Mouse (Mus musculus): ENCODE results near the gene Tmem82. TPM values are rescaled to one million over a fixed set of nuclear protein-coding genes. Genes with fewer than 3 reads are reported as not detected.

Tmem82 gene
- polyA plus RNA-seq, 1 experiment from 2014 or later: 5.3 TPM

DNA sequence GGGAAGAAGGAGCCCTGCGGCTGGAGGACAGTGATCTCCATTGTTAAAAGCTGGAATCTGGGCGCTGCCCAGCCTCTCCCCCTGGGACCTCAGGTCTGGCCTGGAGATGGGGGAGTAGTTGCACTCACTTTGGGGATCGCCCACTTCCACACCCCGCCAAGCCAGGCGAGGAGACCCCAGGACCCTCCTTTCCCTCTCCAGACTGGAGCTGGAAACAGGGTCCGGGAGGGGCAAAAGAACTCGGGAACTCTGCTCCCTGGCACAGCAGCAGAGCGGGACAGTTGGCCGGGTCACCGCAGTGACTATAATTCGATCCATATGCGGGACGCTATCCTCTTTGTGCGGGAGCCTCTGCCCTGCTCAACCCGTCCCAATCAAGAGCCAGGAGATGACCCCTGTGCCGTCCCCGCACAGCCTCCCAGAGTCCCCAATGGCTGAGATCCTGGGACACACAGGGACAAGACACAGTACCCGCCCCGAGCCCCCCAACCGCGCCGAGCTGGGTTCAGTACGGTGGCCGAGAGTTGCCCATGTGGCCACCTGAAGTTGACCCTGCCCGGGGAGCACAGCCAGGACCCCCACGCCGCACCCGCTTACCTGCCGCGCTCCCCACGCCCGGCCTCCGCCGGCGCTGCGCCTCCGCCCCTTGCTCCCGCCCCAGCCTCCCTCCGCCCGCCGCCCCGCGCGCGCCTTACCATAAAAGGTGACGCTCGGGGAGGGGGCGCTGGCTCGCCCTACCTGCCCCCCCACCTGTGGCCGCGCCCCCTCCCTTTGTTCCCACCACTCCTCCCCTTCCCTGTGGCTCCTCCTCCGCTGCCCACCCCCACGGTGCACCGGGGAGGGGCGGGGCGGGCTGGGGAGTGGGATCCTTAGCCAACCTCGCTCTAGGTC lies 18.9 kb downstream of the Tmem82 start:
- H3K4me1 ChIP-seq (ENCODE audit: control insufficient read depth, low read depth, low read length): no peaks in the 10 kb centered on the region; the same call in 1 of the 2 replicates
- no peaks in the 10 kb centered on the region for H3K9me3 ChIP-seq (replicated peaks; ENCODE audit: control insufficient read depth, low read length)
- peak overlapping the region; percentile 54 for H3K4me2 ChIP-seq (ENCODE audit: low read depth, low read length)
- 2% methylated on average over 45 of the region's 57 CpGs for WGBS (ENCODE audit: insufficient replicate concordance)
- peak overlapping the region; percentile 48 for H3K4me3 ChIP-seq (ENCODE audit: low read depth, low read length)
- H3K36me3 ChIP-seq (ENCODE audit: control insufficient read depth, insufficient read depth): no peaks in the 10 kb centered on the region
- peaks cover 35% of the 10 kb centered on the region for H3K27me3 ChIP-seq (ENCODE audit: control insufficient read depth, insufficient read depth, low read depth, low read length)
- ATAC-seq (ENCODE audit: low read depth): peak; percentile 8
- H3K27ac ChIP-seq (ENCODE audit: low read length): no peak overlapping the region
- no peak overlapping the region for H3K9ac ChIP-seq (ENCODE audit: low read depth, low read length)

- Histone ChIP-seq H3K4me3 (ENCODE audit: low read depth, low read length) (peak overlapping the region; percentile 48), H3K27ac (ENCODE audit: low read length) (no peak overlapping the region), H3K9me3 (replicated peaks; ENCODE audit: control insufficient read depth, low read length) (no peaks in the 10 kb centered on the region), H3K4me2 (ENCODE audit: low read depth, low read length) (peak overlapping the region; percentile 54), H3K4me1 (ENCODE audit: control insufficient read depth, low read depth, low read length) (no peaks in the 10 kb centered on the region; the same call in 1 of the 2 replicates), H3K27me3 (ENCODE audit: control insufficient read depth, insufficient read depth, low read depth, low read length) (peaks cover 35% of the 10 kb centered on the region), H3K36me3 (ENCODE audit: control insufficient read depth, insufficient read depth) (no peaks in the 10 kb centered on the region), H3K9ac (ENCODE audit: low read depth, low read length) (no peak overlapping the region)
- whole genome bisulfite sequencing (ENCODE audit: insufficient replicate concordance): 2% methylated on average over 9 of the region's 9 CpGs
- 0 out of 2 replicates have a peak, but pooled peaks have one; percentile 8 for ATAC-seq (ENCODE audit: low read depth)
These were observed 19.6 kb downstream of the Tmem82 start for GRCm38 (mm10) chr4:141598894-141599250.

- peak overlapping the region; percentile 2; the same call in 1 of the 2 replicates for H3K4me2 ChIP-seq (ENCODE audit: low read depth, low read length)
- WGBS (ENCODE audit: insufficient replicate concordance): 2% methylated on average over 19 of the region's 19 CpGs
- no peak overlapping the region for H3K27ac ChIP-seq (ENCODE audit: low read length)
- H3K4me3 ChIP-seq (ENCODE audit: low read depth, low read length): no peak overlapping the region
- peaks cover 35% of the 10 kb centered on the region for H3K27me3 ChIP-seq (ENCODE audit: control insufficient read depth, insufficient read depth, low read depth, low read length)
- no peaks in the 10 kb centered on the region for H3K36me3 ChIP-seq (ENCODE audit: control insufficient read depth, insufficient read depth)
- H3K4me1 ChIP-seq (ENCODE audit: control insufficient read depth, low read depth, low read length): no peaks in the 10 kb centered on the region; the same call in 1 of the 2 replicates
- ATAC-seq (ENCODE audit: low read depth): 0 out of 2 replicates have a peak, but pooled peaks have one; percentile 27
- H3K9me3 ChIP-seq (replicated peaks; ENCODE audit: control insufficient read depth, low read length): no peaks in the 10 kb centered on the region
- no peak overlapping the region for H3K9ac ChIP-seq (ENCODE audit: low read depth, low read length)
These were observed 20.1 kb downstream of the Tmem82 start for GRCm38 (mm10) chr4:141598199-141598893.

GRCm38 (mm10) chr4:141596700-141597328 lies 21.6 kb downstream of the Tmem82 start:
- H3K4me3 ChIP-seq (ENCODE audit: low read depth, low read length): no peak overlapping the region
- H3K27ac ChIP-seq (ENCODE audit: low read length): no peak overlapping the region
- no peak overlapping the region for H3K4me2 ChIP-seq (ENCODE audit: low read depth, low read length)
- H3K36me3 ChIP-seq (ENCODE audit: control insufficient read depth, insufficient read depth): no peaks in the 10 kb centered on the region
- H3K9ac ChIP-seq (ENCODE audit: low read depth, low read length): no peak overlapping the region
- no peak for ATAC-seq (ENCODE audit: low read depth)
- H3K9me3 ChIP-seq (replicated peaks; ENCODE audit: control insufficient read depth, low read length): no peaks in the 10 kb centered on the region
- WGBS (ENCODE audit: insufficient replicate concordance): 54% methylated on average over 8 of the region's 8 CpGs
- peaks cover 35% of the 10 kb centered on the region for H3K27me3 ChIP-seq (ENCODE audit: control insufficient read depth, insufficient read depth, low read depth, low read length)
- no peaks in the 10 kb centered on the region; the same call in 1 of the 2 replicates for H3K4me1 ChIP-seq (ENCODE audit: control insufficient read depth, low read depth, low read length)

DNA sequence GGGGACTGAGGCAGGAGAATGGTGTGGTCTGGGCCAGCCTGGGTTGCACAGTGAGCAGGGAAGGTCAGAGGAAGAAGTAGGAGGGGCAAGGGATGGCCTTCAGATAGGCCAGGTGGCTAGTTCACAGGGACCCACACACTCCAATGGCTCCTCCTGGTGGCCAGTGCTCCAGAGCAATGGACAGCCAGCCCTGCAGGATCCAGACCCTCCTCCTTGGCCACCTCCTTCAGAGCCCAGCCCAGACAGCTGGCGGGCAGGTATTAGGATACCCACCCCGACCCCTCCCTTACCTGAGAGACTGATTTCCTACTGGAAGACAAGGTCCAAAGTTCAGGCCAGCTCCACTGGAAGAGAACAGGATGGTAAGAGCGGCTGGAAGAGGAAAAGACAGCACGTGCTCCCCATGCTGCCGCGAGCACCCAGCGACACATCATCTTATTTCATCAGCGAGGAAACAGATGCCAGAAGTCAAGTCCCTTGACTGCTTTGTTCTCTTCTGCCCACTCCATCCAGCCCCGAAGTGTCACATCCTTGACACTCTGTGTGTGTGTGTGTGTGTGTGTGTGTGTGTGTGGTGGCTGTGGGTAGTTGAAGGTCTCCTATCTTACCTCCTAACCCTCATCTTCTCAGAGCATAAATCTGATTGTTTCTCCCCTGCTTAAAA lies 22.7 kb downstream of the Tmem82 start:
- Histone ChIP-seq H3K27ac (ENCODE audit: low read length) (no peak overlapping the region), H3K27me3 (ENCODE audit: control insufficient read depth, insufficient read depth, low read depth, low read length) (peaks cover 35% of the 10 kb centered on the region), H3K4me3 (ENCODE audit: low read depth, low read length) (no peak overlapping the region), H3K9ac (ENCODE audit: low read depth, low read length) (no peak overlapping the region), H3K4me1 (ENCODE audit: control insufficient read depth, low read depth, low read length) (no peaks in the 10 kb centered on the region; the same call in 1 of the 2 replicates), H3K4me2 (ENCODE audit: low read depth, low read length) (no peak overlapping the region), H3K36me3 (ENCODE audit: control insufficient read depth, insufficient read depth) (no peaks in the 10 kb centered on the region), H3K9me3 (replicated peaks; ENCODE audit: control insufficient read depth, low read length) (no peaks in the 10 kb centered on the region)
- WGBS (ENCODE audit: insufficient replicate concordance): 71% methylated on average over 9 of the region's 9 CpGs
- ATAC-seq (ENCODE audit: low read depth): no peak

DNA sequence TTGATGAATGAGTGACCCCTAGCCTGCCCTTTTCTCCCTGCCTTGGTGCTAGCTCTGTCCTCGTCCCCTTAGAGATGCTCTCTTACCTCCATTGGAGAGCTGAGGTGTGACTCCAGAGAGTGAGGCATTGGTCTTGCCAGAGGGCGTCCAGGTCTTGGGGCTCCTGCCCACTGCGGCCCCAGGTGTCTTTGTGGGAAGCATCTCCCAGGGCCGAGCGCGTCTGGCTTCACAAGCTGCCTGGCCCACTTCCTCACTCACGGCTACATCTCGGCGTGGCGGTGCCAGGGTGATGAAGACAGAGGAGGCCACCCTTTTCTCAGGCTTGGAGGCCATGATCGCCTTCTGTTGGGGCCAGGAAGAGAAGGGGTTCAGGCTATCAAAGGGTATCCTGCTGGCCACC lies 23.3 kb downstream of the Tmem82 start:
- Histone ChIP-seq H3K27ac (ENCODE audit: low read length) (no peak overlapping the region), H3K27me3 (ENCODE audit: control insufficient read depth, insufficient read depth, low read depth, low read length) (peaks cover 29% of the 10 kb centered on the region), H3K9ac (ENCODE audit: low read depth, low read length) (no peak overlapping the region), H3K36me3 (ENCODE audit: control insufficient read depth, insufficient read depth) (no peaks in the 10 kb centered on the region), H3K4me3 (ENCODE audit: low read depth, low read length) (no peak overlapping the region), H3K4me1 (ENCODE audit: control insufficient read depth, low read depth, low read length) (no peaks in the 10 kb centered on the region; the same call in 1 of the 2 replicates), H3K4me2 (ENCODE audit: low read depth, low read length) (no peak overlapping the region), H3K9me3 (replicated peaks; ENCODE audit: control insufficient read depth, low read length) (no peaks in the 10 kb centered on the region)
- 79% methylated on average over 11 of the region's 11 CpGs for WGBS (ENCODE audit: insufficient replicate concordance)
- no peak for ATAC-seq (ENCODE audit: low read depth)

- Histone ChIP-seq H3K4me2 (ENCODE audit: low read depth, low read length) (no peak overlapping the region), H3K27ac (ENCODE audit: low read length) (no peak overlapping the region), H3K27me3 (ENCODE audit: control insufficient read depth, insufficient read depth, low read depth, low read length) (no peaks in the 10 kb centered on the region), H3K9me3 (replicated peaks; ENCODE audit: control insufficient read depth, low read length) (no peaks in the 10 kb centered on the region), H3K4me3 (ENCODE audit: low read depth, low read length) (no peak overlapping the region), H3K4me1 (ENCODE audit: control insufficient read depth, low read depth, low read length) (no peaks in the 10 kb centered on the region), H3K9ac (ENCODE audit: low read depth, low read length) (no peak overlapping the region), H3K36me3 (ENCODE audit: control insufficient read depth, insufficient read depth) (no peaks in the 10 kb centered on the region)
- WGBS (ENCODE audit: insufficient replicate concordance): 16% methylated on average over 3 of the region's 3 CpGs
- no peak for ATAC-seq (ENCODE audit: low read depth)
These were observed 26.9 kb downstream of the Tmem82 start for GRCm38 (mm10) chr4:141591547-141591946.

GRCm38 (mm10) chr4:141583919-141584318 lies 34.5 kb downstream of the Tmem82 start:
- H3K4me3 ChIP-seq (ENCODE audit: low read depth, low read length): no peak overlapping the region
- WGBS (ENCODE audit: insufficient replicate concordance): 72% methylated on average over 8 of the region's 8 CpGs
- no peak overlapping the region for H3K27ac ChIP-seq (ENCODE audit: low read length)
- no peaks in the 10 kb centered on the region for H3K4me1 ChIP-seq (ENCODE audit: control insufficient read depth, low read depth, low read length)
- no peak overlapping the region for H3K9ac ChIP-seq (ENCODE audit: low read depth, low read length)
- H3K36me3 ChIP-seq (ENCODE audit: control insufficient read depth, insufficient read depth): no peaks in the 10 kb centered on the region
- H3K27me3 ChIP-seq (ENCODE audit: control insufficient read depth, insufficient read depth, low read depth, low read length): no peaks in the 10 kb centered on the region
- ATAC-seq (ENCODE audit: low read depth): no peak
- H3K9me3 ChIP-seq (replicated peaks; ENCODE audit: control insufficient read depth, low read length): no peaks in the 10 kb centered on the region
- H3K4me2 ChIP-seq (ENCODE audit: low read depth, low read length): no peak overlapping the region

Data from liver, embryonic 16.5 days (tissue).